27 mouse cellular contexts compared by ENCODE assay signal in the genomic region with DNA sequence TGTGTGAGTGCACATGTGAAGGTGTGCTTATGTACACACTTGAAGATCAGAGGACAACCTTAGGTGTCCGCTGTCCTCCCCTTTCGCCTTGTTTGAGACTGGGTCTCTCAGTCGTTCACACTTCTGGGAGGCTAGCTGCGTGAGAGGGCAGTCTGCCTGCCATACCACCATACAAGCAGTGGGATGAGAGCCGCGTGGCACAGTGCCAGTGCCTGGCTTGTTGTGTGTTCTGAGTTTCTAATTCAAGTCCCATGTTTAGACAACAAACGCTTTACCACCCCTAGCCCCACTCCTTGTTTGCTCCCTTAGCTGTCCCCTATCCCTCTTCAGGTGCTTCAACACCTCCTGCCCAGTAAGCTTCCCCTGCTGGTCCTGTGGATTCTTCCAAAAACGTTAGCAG. TPM values are rescaled to one million over a fixed set of nuclear protein-coding genes. Genes with fewer than 3 reads are reported as not detected.
A peak's percentile ranks its signal among the peaks of the same experiment; 100 is the strongest.
DNase-seq lines count a peak whose midpoint lies in the region; ATAC-seq and TF ChIP-seq lines count a peak whose summit lies in the region.
"Had no signal": no experiment of that assay in that cellular context is flagged by ENCODE, and none has a peak within 500 bp of the region (broad histone marks: within the 10 kb centered on the region; RNA-seq: fewer than 3 reads in every experiment).

No protein-coding gene starts in this region.

- H3K27ac ChIP-seq in liver, adult 2 months (replicated peaks; ENCODE audit: insufficient read depth, low read depth, low read length) = peak overlapping the region; percentile 48; the same call in 1 of the 2 replicates
- H3K27ac ChIP-seq in stomach, embryonic 16.5 days (ENCODE audit: low read length) = peak overlapping the region; percentile 38; the same call in 1 of the 2 replicates
- H3K27ac ChIP-seq: forebrain, embryonic 10.5 days; forebrain, embryonic 13.5 days; heart, adult 2 months; heart, embryonic 10.5 days; heart, embryonic 13.5 days; hindbrain, embryonic 12.5 days; hindbrain, embryonic 15.5 days had no signal

- no peak overlapping the region for H3K9ac ChIP-seq in liver, adult 2 months (ENCODE audit: low read depth, low read length)
- no peak overlapping the region for H3K9ac ChIP-seq in stomach, embryonic 16.5 days (ENCODE audit: low read length)
- H3K9ac ChIP-seq: forebrain, embryonic 13.5 days; heart, embryonic 13.5 days; hindbrain, embryonic 12.5 days; hindbrain, embryonic 15.5 days had no signal

- no peak for ATAC-seq in cerebellum, adult (ENCODE audit: insufficient number of reproducible peaks, low FRiP score, low TSS enrichment)
- ATAC-seq in stomach, embryonic 16.5 days (ENCODE audit: insufficient read depth, low FRiP score) = no peak
- no peak for ATAC-seq in megakaryocyte, adult 5-6 weeks (ENCODE audit: poor library complexity, severe bottlenecking)
- ATAC-seq: forebrain, embryonic 13.5 days; forebrain, embryonic 16.5 days; Patski had no signal

- no peaks in the 10 kb centered on the region for H3K36me3 ChIP-seq in liver, adult 2 months (ENCODE audit: control insufficient read depth, insufficient read depth, low read length)
- H3K36me3 ChIP-seq in stomach, embryonic 16.5 days (ENCODE audit: control insufficient read depth, insufficient read depth, low read length) = no peaks in the 10 kb centered on the region
- H3K36me3 ChIP-seq: forebrain, embryonic 10.5 days; G1E; heart, embryonic 10.5 days; heart, embryonic 13.5 days; hindbrain, embryonic 12.5 days; hindbrain, embryonic 15.5 days had no signal

- DNase-seq in cerebellum, postnatal 14 days = peak; percentile 29 to 47
- no peak for DNase-seq in liver, adult 2 months (ENCODE audit: extremely low read depth, low read depth, low spot score)
- no peak for DNase-seq in liver
- DNase-seq: adrenal gland, postnatal 10 days; adrenal gland, postnatal 36 days; B cell, adult 2 months; cerebellum, adult 18-20 months; cerebellum, adult 9-10 months; cerebellum, postnatal 36 days; gastrocnemius, postnatal 10 days; gastrocnemius, postnatal 36 days; heart, adult 2 months; heart, postnatal 14 days; heart, postnatal 4 days had no signal

- H3K27me3 ChIP-seq in liver, adult 2 months (ENCODE audit: control insufficient read depth, insufficient read depth, low read length) = no peaks in the 10 kb centered on the region
- no peaks in the 10 kb centered on the region for H3K27me3 ChIP-seq in stomach, embryonic 16.5 days (ENCODE audit: control insufficient read depth, insufficient read depth, low read length)
- H3K27me3 ChIP-seq: forebrain, embryonic 13.5 days; hindbrain, embryonic 12.5 days; hindbrain, embryonic 15.5 days; Patski had no signal

- no peak for TF ChIP-seq POLR2A in liver, adult 2 months (IDR thresholded peaks at IDR 0.05; ENCODE audit: extremely low read depth, insufficient read depth, low read length)

- H3K9me3 ChIP-seq in stomach, embryonic 16.5 days (replicated peaks; ENCODE audit: control insufficient read depth, low read length) = no peaks in the 10 kb centered on the region
- H3K9me3 ChIP-seq: forebrain, embryonic 10.5 days; forebrain, embryonic 13.5 days; G1E; heart, embryonic 10.5 days; heart, embryonic 13.5 days; hindbrain, embryonic 12.5 days; hindbrain, embryonic 15.5 days had no signal

- no peak overlapping the region for H3K4me2 ChIP-seq in stomach, embryonic 16.5 days (ENCODE audit: low read depth, low read length)
- H3K4me2 ChIP-seq: forebrain, embryonic 13.5 days; heart, embryonic 13.5 days; hindbrain, embryonic 12.5 days; hindbrain, embryonic 15.5 days had no signal

- no peak overlapping the region for H3K4me3 ChIP-seq in liver, adult 2 months (ENCODE audit: insufficient read depth, low read depth, low read length)
- H3K4me3 ChIP-seq in stomach, embryonic 16.5 days (replicated peaks; ENCODE audit: low read length) = no peak overlapping the region
- H3K4me3 ChIP-seq: forebrain, embryonic 10.5 days; forebrain, embryonic 13.5 days; heart, adult 2 months; heart, embryonic 10.5 days; heart, embryonic 13.5 days; hindbrain, embryonic 12.5 days; hindbrain, embryonic 15.5 days had no signal

- no peaks in the 10 kb centered on the region for H3K79me2 ChIP-seq in liver, adult 2 months (ENCODE audit: control insufficient read depth, insufficient read depth, low read length)

- 70% methylated on average over 8 of the region's 8 CpGs for WGBS in liver, adult 2 months
- 64% methylated on average over 8 of the region's 8 CpGs for WGBS in stomach, embryonic 16.5 days

- H3K4me1 ChIP-seq in liver, adult 2 months (ENCODE audit: control insufficient read depth, insufficient read depth, low read length) = peaks cover 14% of the 10 kb centered on the region
- H3K4me1 ChIP-seq in stomach, embryonic 16.5 days (ENCODE audit: control insufficient read depth, insufficient read depth, low read length) = no peaks in the 10 kb centered on the region
- H3K4me1 ChIP-seq: forebrain, embryonic 10.5 days; forebrain, embryonic 13.5 days; heart, embryonic 10.5 days; heart, embryonic 13.5 days; hindbrain, embryonic 12.5 days; hindbrain, embryonic 15.5 days had no signal

- no peak for TF ChIP-seq CTCF in liver, adult 2 months (IDR thresholded peaks at IDR 0.05; ENCODE audit: low read depth, low read length)

RNA-seq across cellular contexts. Expression of gene Mfsd2a, which starts 11.1 kb away (rescaled TPM):
- 40.6 and 44.0 TPM in 2 replicates for total RNA-seq in liver, adult 2 months (2014; rRNA removed)
- 32.8 and 62.5 TPM in 2 replicates for polyA plus RNA-seq in liver, adult 2 months (2012; rRNA removed)
- 5.8 and 8.4 TPM in 2 replicates for polyA plus RNA-seq in stomach, embryonic 16.5 days (2015; fragmentation: Nextera tagmentation; extraction: Ambion mirVana)
- total RNA-seq in megakaryocyte, adult 5-6 weeks (2015) = 0.14 TPM in 1 of 2 replicates, not detected in the other
- total RNA-seq in megakaryocyte, adult 5-6 weeks (2017) = 0.15 and 0.16 TPM in 2 replicates
- total RNA-seq: granulocyte monocyte progenitor cell, adult 5-6 weeks had no signal
- polyA plus RNA-seq: G1E had no signal

RNA-seq across cellular contexts. Expression of gene Mycl, which starts 23.4 kb away (rescaled TPM):
- total RNA-seq in liver, adult 2 months (2014; rRNA removed) = 7.0 and 7.6 TPM in 2 replicates
- 3.3 and 3.6 TPM in 2 replicates for polyA plus RNA-seq in liver, adult 2 months (2012; rRNA removed)
- 13.0 and 13.8 TPM in 2 replicates for polyA plus RNA-seq in stomach, embryonic 16.5 days (2015; fragmentation: Nextera tagmentation; extraction: Ambion mirVana)
- 2.6 and 4.0 TPM in 2 replicates for total RNA-seq in megakaryocyte, adult 5-6 weeks (2015)
- total RNA-seq in megakaryocyte, adult 5-6 weeks (2017) = 0.81 and 3.3 TPM in 2 replicates
- polyA plus RNA-seq: G1E had no signal

RNA-seq across cellular contexts. Expression of gene Trit1, which starts 44.3 kb away (rescaled TPM):
- 9.2 and 11.2 TPM in 2 replicates for total RNA-seq in liver, adult 2 months (2014; rRNA removed)
- 3.2 and 4.3 TPM in 2 replicates for polyA plus RNA-seq in liver, adult 2 months (2012; rRNA removed)
- polyA plus RNA-seq in stomach, embryonic 16.5 days (2015; fragmentation: Nextera tagmentation; extraction: Ambion mirVana) = 20.1 and 21.2 TPM in 2 replicates
- 10.7 and 16.5 TPM in 2 replicates for total RNA-seq in megakaryocyte, adult 5-6 weeks (2015)
- total RNA-seq in megakaryocyte, adult 5-6 weeks (2017) = 21.0 and 22.3 TPM in 2 replicates

Comparison
In these comparisons a context has a peak if more than half of its experiments do, and no peak if none do; other contexts are left out.
1. DNase-seq: peak in cerebellum, postnatal 14 days (2 of 2); none in liver, adult 2 months (single experiment) and liver (single experiment).
2. RNA of gene Mfsd2a, which starts 11.1 kb away (total RNA-seq): 40.6 to 44.0 TPM in liver, adult 2 months; 0.14 to 0.16 TPM in megakaryocyte, adult 5-6 weeks; every median in the first group is over 10 times any median in the second.